Comparison of ENCODE assay signal across 8 mouse cellular contexts in the genomic region with DNA sequence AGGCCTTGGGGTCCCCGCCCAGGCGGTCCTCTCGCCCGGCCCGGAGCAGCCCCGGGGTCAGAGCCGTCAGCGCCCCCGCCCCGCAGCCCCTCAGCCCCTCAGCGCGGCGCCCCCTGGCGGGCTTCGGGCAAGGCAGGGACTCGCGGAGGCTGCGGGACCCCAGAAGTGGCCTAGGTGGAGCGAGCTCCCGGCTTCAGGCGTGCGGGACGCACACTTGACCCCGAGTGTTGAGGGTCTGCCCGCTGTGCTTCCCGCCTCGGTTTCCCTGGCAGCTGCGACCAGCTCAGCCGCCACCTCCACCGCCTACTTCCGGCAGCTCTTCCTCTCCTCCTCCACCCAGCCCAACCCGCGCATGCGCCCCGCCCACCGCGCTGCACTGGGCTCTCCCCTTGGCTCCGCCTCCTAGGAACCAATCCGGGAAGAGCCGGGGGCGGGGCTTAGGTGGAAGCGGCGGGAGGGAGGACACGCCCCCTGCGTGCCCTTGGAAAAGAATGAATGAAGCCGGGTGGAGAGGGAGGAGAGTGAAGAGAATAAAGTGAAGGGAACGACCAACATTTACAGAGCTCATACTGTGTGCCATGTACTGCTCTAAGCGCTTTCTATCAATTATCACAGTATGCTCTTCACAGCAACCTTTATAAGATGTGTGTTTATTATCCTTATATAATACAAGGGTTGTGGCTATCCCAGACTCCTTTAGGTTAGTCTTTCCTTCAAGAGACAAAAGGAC. TPM values are rescaled to one million over a fixed set of nuclear protein-coding genes. Genes with fewer than 3 reads are reported as not detected.
A peak's percentile ranks its signal among the peaks of the same experiment; 100 is the strongest.
DNase-seq lines count a peak whose midpoint lies in the region; ATAC-seq and TF ChIP-seq lines count a peak whose summit lies in the region.

TSS of gene Smap2 (minus strand) at position 320 of the 730 bp plus-strand sequence.

- no peaks in the 10 kb centered on the region for H3K36me3 ChIP-seq in C2C12 (ENCODE audit: control insufficient read depth, insufficient read depth)
- peaks cover 18% of the 10 kb centered on the region for H3K36me3 ChIP-seq in erythroblast, embryonic 14.5 days (ENCODE audit: control insufficient read depth)
- H3K36me3 ChIP-seq in heart, embryonic 12.5 days = no peaks in the 10 kb centered on the region
- no peaks in the 10 kb centered on the region for H3K36me3 ChIP-seq in kidney, postnatal 0 days (ENCODE audit: insufficient read depth, low read length)
- H3K36me3 ChIP-seq in liver, embryonic 11.5 days (ENCODE audit: control insufficient read depth, insufficient read depth, low read length) = no peaks in the 10 kb centered on the region
- no peaks in the 10 kb centered on the region for H3K36me3 ChIP-seq in stomach, embryonic 14.5 days (ENCODE audit: control insufficient read depth, insufficient read depth, low read length)

- H3K9ac ChIP-seq in heart, embryonic 12.5 days = peak within 1 kb of the TSS; percentile 91
- peak within 1 kb of the TSS; percentile 80 for H3K9ac ChIP-seq in kidney, postnatal 0 days (ENCODE audit: low read depth, low read length)
- H3K9ac ChIP-seq in liver, embryonic 11.5 days (ENCODE audit: low read depth, low read length) = peak within 1 kb of the TSS; percentile 95
- peak within 1 kb of the TSS; percentile 75 for H3K9ac ChIP-seq in stomach, embryonic 14.5 days (replicated peaks; ENCODE audit: low read depth, low read length)

- H3K79me3 ChIP-seq in C2C12 (ENCODE audit: low read depth) = peaks cover 36% of the 10 kb centered on the region

- peak; percentile 97 for ATAC-seq in heart, embryonic 12.5 days (ENCODE audit: insufficient number of reproducible peaks, low FRiP score)
- peak; percentile 97 for ATAC-seq in kidney, postnatal 0 days (replicated peaks; ENCODE audit: low FRiP score, low read depth)
- peak; percentile 90 for ATAC-seq in liver, embryonic 11.5 days (replicated peaks; ENCODE audit: low FRiP score)
- ATAC-seq in stomach, embryonic 14.5 days (ENCODE audit: insufficient number of reproducible peaks, insufficient read depth, low FRiP score, low read depth) = peak; percentile 96

- H3K27me3 ChIP-seq in C2C12 (ENCODE audit: control insufficient read depth, insufficient read depth, insufficient read length) = no peaks in the 10 kb centered on the region
- no peaks in the 10 kb centered on the region for H3K27me3 ChIP-seq in erythroblast, embryonic 14.5 days (ENCODE audit: control insufficient read depth)
- no peaks in the 10 kb centered on the region for H3K27me3 ChIP-seq in heart, embryonic 12.5 days (replicated peaks)
- H3K27me3 ChIP-seq in kidney, postnatal 0 days (ENCODE audit: insufficient read depth, low read length) = no peaks in the 10 kb centered on the region
- H3K27me3 ChIP-seq in liver, embryonic 11.5 days (replicated peaks; ENCODE audit: control insufficient read depth, insufficient read depth, low read length) = no peaks in the 10 kb centered on the region
- H3K27me3 ChIP-seq in stomach, embryonic 14.5 days (ENCODE audit: control insufficient read depth, insufficient read depth, low read length) = no peaks in the 10 kb centered on the region

- DNase-seq in brain, embryonic 14.5 days (ENCODE audit: low read depth) = peak; percentile 99
- peak; percentile 100 for DNase-seq in kidney, postnatal 0 days (ENCODE audit: low spot score)
- DNase-seq in liver, embryonic 11.5 days (ENCODE audit: low spot score) = peak; percentile 99
- DNase-seq in naive thymus-derived CD4-positive, alpha-beta T cell, adult 2 months (ENCODE audit: low read depth) = peak; percentile 94

- WGBS in heart, embryonic 12.5 days = under 1% methylated on average over 39 of the region's 48 CpGs
- WGBS in kidney, postnatal 0 days = under 1% methylated on average over 35 of the region's 48 CpGs
- 1% methylated on average over 35 of the region's 48 CpGs for WGBS in liver, embryonic 11.5 days
- under 1% methylated on average over 48 of the region's 48 CpGs for WGBS in stomach, embryonic 14.5 days

- peak within 1 kb of the TSS; percentile 83 for H3K4me3 ChIP-seq in C2C12 (ENCODE audit: insufficient read depth, poor library complexity, severe bottlenecking)
- H3K4me3 ChIP-seq in erythroblast, embryonic 14.5 days (replicated peaks) = peak within 1 kb of the TSS; percentile 83
- peak within 1 kb of the TSS; percentile 91 for H3K4me3 ChIP-seq in heart, embryonic 12.5 days
- H3K4me3 ChIP-seq in kidney, postnatal 0 days (replicated peaks; ENCODE audit: low read depth, low read length) = peak within 1 kb of the TSS; percentile 85
- H3K4me3 ChIP-seq in liver, embryonic 11.5 days (ENCODE audit: low read depth, low read length) = peak within 1 kb of the TSS; percentile 98
- H3K4me3 ChIP-seq in stomach, embryonic 14.5 days (ENCODE audit: low read depth, low read length) = peak within 1 kb of the TSS; percentile 95

- H3K9me3 ChIP-seq in erythroblast, embryonic 14.5 days (ENCODE audit: control insufficient read depth, low read length) = no peaks in the 10 kb centered on the region
- no peaks in the 10 kb centered on the region for H3K9me3 ChIP-seq in heart, embryonic 12.5 days (replicated peaks)
- no peaks in the 10 kb centered on the region for H3K9me3 ChIP-seq in kidney, postnatal 0 days (replicated peaks; ENCODE audit: low read length)
- H3K9me3 ChIP-seq in liver, embryonic 11.5 days (ENCODE audit: control insufficient read depth, low read length) = no peaks in the 10 kb centered on the region
- no peaks in the 10 kb centered on the region for H3K9me3 ChIP-seq in stomach, embryonic 14.5 days (ENCODE audit: control insufficient read depth, low read depth, low read length)

- TF ChIP-seq CTCF in C2C12 (IDR thresholded peaks at IDR 0.05; ENCODE audit: control insufficient read depth, insufficient read depth, insufficient read length) = peak; percentile 93
- TF ChIP-seq CTCF in brain, embryonic 14.5 days (IDR thresholded peaks at IDR 0.05; ENCODE audit: borderline replicate concordance, extremely low read depth, insufficient read depth, insufficient read length) = peak; percentile 63
- TF ChIP-seq CTCF in kidney, postnatal 0 days (IDR thresholded peaks at IDR 0.05; ENCODE audit: low read depth) = peak; percentile 65

- peaks cover 58% of the 10 kb centered on the region for H3K4me1 ChIP-seq in erythroblast, embryonic 14.5 days (ENCODE audit: control insufficient read depth)
- H3K4me1 ChIP-seq in heart, embryonic 12.5 days (replicated peaks) = peaks cover 53% of the 10 kb centered on the region
- 0 out of 2 replicates have a peak, but pooled peaks cover 15% of the 10 kb centered on the region for H3K4me1 ChIP-seq in kidney, postnatal 0 days (replicated peaks; ENCODE audit: insufficient read depth, low read length)
- H3K4me1 ChIP-seq in liver, embryonic 11.5 days (replicated peaks; ENCODE audit: control insufficient read depth, insufficient read depth, low read length) = peaks cover 32% of the 10 kb centered on the region
- peaks cover 10% of the 10 kb centered on the region; the same call in 1 of the 2 replicates for H3K4me1 ChIP-seq in stomach, embryonic 14.5 days (ENCODE audit: control insufficient read depth, insufficient read depth, low read length)

- TF ChIP-seq POLR2A in brain, embryonic 14.5 days (IDR thresholded peaks at IDR 0.05; ENCODE audit: borderline replicate concordance, extremely low read depth, insufficient read depth, insufficient read length, poor library complexity, severe bottlenecking) = peak; percentile 82; the same call in 1 of the 2 replicates

- peak within 1 kb of the TSS; percentile 92 for H3ac ChIP-seq in C2C12 (ENCODE audit: control insufficient read depth, insufficient read length, low read depth)

- H3K27ac ChIP-seq in heart, embryonic 12.5 days (ENCODE audit: poor library complexity, severe bottlenecking) = peak within 1 kb of the TSS; percentile 35
- H3K27ac ChIP-seq in kidney, postnatal 0 days = peak within 1 kb of the TSS; percentile 72
- H3K27ac ChIP-seq in liver, embryonic 11.5 days (ENCODE audit: low read depth, low read length) = peak within 1 kb of the TSS; percentile 81
- H3K27ac ChIP-seq in stomach, embryonic 14.5 days (ENCODE audit: low read length) = peak within 1 kb of the TSS; percentile 56; the same call in 1 of the 2 replicates

- H3K79me2 ChIP-seq in C2C12 (ENCODE audit: control insufficient read depth, insufficient read depth) = peaks cover 49% of the 10 kb centered on the region

- peak within 1 kb of the TSS; percentile 93 for H3K4me2 ChIP-seq in heart, embryonic 12.5 days
- peak within 1 kb of the TSS; percentile 81 for H3K4me2 ChIP-seq in kidney, postnatal 0 days (ENCODE audit: low read length)
- peak within 1 kb of the TSS; percentile 75 for H3K4me2 ChIP-seq in liver, embryonic 11.5 days
- H3K4me2 ChIP-seq in stomach, embryonic 14.5 days (replicated peaks; ENCODE audit: low read depth, low read length) = peak within 1 kb of the TSS; percentile 77

TF ChIP-seq in C2C12, 6 proteins besides CTCF, POLR2A, EP300 and RAD21:
- no peak for TF ChIP-seq USF1 (IDR thresholded peaks at IDR 0.05; ENCODE audit: low read depth)

RNA-seq across cellular contexts. Expression of gene Smap2, which starts in this region (rescaled TPM):
- 34.3 TPM for polyA plus RNA-seq in C2C12 (2012; fragmentation: generic; extraction: Trizol)
- 34.4 and 59.8 TPM in 2 replicates for polyA plus RNA-seq in brain, embryonic 14.5 days (2012; rRNA removed)
- polyA plus RNA-seq in erythroblast, embryonic 14.5 days (2012) = 3.4 and 3.7 TPM in 2 replicates
- polyA plus RNA-seq in heart, embryonic 12.5 days (2016; fragmentation: Nextera tagmentation; extraction: Ambion mirVana) = 19.6 and 21.1 TPM in 2 replicates
- polyA plus RNA-seq in kidney, postnatal 0 days (2015; fragmentation: Nextera tagmentation; extraction: Ambion mirVana) = 12.1 and 14.1 TPM in 2 replicates
- polyA plus RNA-seq in liver, embryonic 11.5 days (2014; fragmentation: Nextera tagmentation; extraction: Ambion mirVana) = 38.8 and 42.3 TPM in 2 replicates
- 15.2 and 16.8 TPM in 2 replicates for polyA plus RNA-seq in stomach, embryonic 14.5 days (2014; fragmentation: Nextera tagmentation; extraction: Ambion mirVana)

Comparison
In these comparisons a context has a peak if more than half of its experiments do, and no peak if none do; other contexts are left out.
1. Peak in every context shown above with its lines: DNase-seq, ATAC-seq, H3K4me3 ChIP-seq and H3K27ac ChIP-seq.